Mouse (Mus musculus): Measurements from ENCODE around the gene Zscan22. TPM values are rescaled to one million over a fixed set of nuclear protein-coding genes. Genes with fewer than 3 reads are reported as not detected.
A peak's percentile ranks its signal among the peaks of the same experiment; 100 is the strongest.
"Not testable (repeated sequence)": the region's sequence is repeated elsewhere in the genome, so short reads cannot be mapped to it uniquely, and the experiment has no call there.

The Zscan22 gene
- polyA plus RNA-seq, 1 experiment = 20.7 TPM

DNA sequence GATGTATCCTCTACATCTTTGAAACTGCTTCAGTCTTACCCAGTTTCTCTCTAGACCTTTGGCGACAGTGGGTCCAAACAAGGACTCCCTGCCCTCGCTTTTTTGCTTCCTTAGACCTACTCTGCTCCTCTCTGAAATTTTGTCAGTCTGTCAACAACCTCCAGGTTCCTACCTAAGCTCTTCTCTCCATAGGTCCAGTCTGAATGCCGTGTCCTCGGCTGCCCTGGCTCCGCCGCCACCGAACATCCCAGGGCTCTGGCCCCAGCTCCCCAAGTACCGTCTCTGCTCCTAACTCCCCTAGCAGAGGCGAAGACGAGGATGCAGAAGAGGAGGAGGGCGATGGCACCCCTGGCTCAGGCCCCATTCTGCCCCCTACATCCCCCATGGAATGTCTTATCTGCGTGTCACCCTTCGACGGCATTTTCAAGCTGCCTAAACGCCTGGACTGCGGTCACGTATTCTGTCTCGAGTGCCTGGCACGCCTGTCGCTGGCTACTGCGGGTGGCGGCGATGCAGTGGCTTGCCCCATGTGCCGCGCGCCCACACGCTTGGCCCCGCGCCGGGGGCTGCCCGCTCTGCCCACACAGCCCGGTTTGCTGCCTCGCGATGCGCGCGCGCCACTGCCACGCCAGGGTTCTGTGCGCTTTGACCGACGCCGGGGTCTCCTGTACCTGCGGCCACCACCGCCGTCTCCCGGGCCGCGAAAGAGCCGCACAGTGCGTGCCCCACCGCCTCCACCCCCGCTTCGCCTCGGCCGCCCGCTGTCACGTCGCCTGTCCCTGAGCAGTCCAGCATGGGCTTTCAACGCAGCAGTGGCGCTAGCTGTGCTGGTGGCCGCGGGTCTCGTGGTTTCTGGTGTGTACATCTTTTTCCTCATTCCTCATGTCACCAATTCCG, 30.3 kb downstream of the Zscan22 start:
- Histone ChIP-seq H3K27me3 (ENCODE audit: control insufficient read depth, insufficient read depth, low read length) (no peaks in the 10 kb centered on the region), H3K4me1 (ENCODE audit: control insufficient read depth, insufficient read depth, low read length) (peaks cover 15% of the 10 kb centered on the region), H3K36me3 (ENCODE audit: control insufficient read depth, insufficient read depth, low read length) (no peaks in the 10 kb centered on the region; the same call in 1 of the 2 replicates), H3K4me3 (ENCODE audit: control insufficient read depth, low read depth, low read length) (peak overlapping the region; percentile 33), H3K27ac (ENCODE audit: control insufficient read depth, insufficient read depth, low read depth, low read length) (no peak overlapping the region)
- TF ChIP-seq CTCF (IDR thresholded peaks at IDR 0.05; ENCODE audit: control insufficient read depth, insufficient read depth, insufficient replicate concordance, low read depth, low read length) = no peak
- no peak for TF ChIP-seq POLR2A (IDR thresholded peaks at IDR 0.05; ENCODE audit: control insufficient read depth, low read depth, low read length)

DNA sequence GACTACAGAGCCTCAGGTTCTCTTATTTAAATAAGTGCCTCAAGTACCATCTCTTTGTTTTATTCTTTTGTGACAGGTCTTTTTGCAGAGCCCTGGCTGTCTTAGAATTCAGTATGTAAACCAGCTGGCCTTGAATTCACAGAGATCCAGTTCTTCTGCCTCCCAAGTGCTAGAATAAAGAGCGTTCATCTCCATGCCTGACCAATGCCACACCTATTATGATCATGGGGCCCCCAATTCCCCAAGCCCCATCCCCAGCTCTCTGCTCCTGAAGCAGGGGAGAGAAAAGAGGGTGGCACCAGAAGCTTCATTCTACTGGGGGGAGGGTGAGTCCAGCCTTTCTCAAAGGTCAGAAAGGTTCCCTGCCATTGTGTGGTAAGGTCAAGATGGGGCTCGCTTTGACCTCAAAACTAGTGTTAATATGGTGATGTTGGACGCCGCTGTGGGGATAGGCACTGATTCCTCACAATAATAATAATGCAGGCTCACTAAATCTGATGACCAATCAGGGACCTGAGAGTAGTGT, 36.1 kb downstream of the Zscan22 start:
- H3K27ac ChIP-seq (ENCODE audit: control insufficient read depth, insufficient read depth, low read depth, low read length) = no peak overlapping the region
- H3K4me1 ChIP-seq (ENCODE audit: control insufficient read depth, insufficient read depth, low read length) = peaks cover 2% of the 10 kb centered on the region
- H3K27me3 ChIP-seq (ENCODE audit: control insufficient read depth, insufficient read depth, low read length) = no peaks in the 10 kb centered on the region
- no peak for TF ChIP-seq POLR2A (IDR thresholded peaks at IDR 0.05; ENCODE audit: control insufficient read depth, low read depth, low read length)
- no peak for TF ChIP-seq CTCF (IDR thresholded peaks at IDR 0.05; ENCODE audit: control insufficient read depth, insufficient read depth, insufficient replicate concordance, low read depth, low read length)
- H3K36me3 ChIP-seq (ENCODE audit: control insufficient read depth, insufficient read depth, low read length) = no peaks in the 10 kb centered on the region
- no peak overlapping the region for H3K4me3 ChIP-seq (ENCODE audit: control insufficient read depth, low read depth, low read length)

DNA sequence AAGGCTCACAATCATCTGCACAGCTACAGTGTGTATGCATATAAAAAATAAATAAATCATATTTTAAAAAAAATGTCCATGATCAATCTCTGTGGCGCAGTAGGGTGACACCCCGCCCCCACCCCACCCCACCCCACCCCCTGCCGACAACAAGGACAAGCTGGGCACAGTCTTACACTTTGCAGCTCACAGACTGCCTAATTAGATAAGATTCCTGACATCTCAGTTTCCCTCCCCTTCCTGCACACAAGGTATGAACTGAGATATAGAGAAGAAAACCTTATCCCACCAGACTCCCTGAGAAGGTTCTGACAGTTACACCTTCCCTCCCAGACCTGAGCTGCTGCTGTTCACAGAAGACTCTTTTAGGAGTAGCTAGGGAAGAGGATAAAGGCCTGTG, 37.2 kb downstream of the Zscan22 start:
- H3K4me3 ChIP-seq (ENCODE audit: control insufficient read depth, low read depth, low read length) = no peak overlapping the region
- H3K4me1 ChIP-seq (ENCODE audit: control insufficient read depth, insufficient read depth, low read length) = no peaks in the 10 kb centered on the region
- H3K27ac ChIP-seq (ENCODE audit: control insufficient read depth, insufficient read depth, low read depth, low read length) = no peak overlapping the region
- H3K36me3 ChIP-seq (ENCODE audit: control insufficient read depth, insufficient read depth, low read length) = no peaks in the 10 kb centered on the region
- no peaks in the 10 kb centered on the region for H3K27me3 ChIP-seq (ENCODE audit: control insufficient read depth, insufficient read depth, low read length)
- no peak for TF ChIP-seq CTCF (IDR thresholded peaks at IDR 0.05; ENCODE audit: control insufficient read depth, insufficient read depth, insufficient replicate concordance, low read depth, low read length)

DNA sequence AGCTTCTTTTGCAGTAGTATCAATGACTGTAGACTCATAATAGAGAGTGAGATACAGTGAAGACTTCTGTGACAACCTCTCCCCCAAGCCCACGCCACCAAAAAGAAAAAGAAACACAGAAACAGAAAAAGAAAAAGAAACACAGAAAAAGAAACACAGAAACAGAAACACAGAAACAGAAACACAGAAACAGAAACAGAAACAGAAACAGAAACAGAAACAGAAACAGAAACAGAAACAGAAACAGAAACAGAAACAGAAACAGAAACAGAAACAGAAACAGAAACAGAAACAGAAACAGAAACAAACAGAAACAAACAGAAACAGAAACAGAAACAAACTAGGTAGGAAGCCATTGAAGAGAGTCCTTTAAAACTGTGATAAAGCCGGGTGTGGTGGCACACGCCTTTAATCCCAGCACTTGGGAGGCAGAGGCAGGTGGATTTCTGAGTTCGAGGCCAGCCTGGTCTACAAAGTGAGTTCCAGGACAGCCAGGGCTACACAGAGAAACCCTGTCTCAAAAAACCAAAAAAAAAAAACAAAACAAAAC, 39.7 kb downstream of the Zscan22 start:
- H3K36me3 ChIP-seq (ENCODE audit: control insufficient read depth, insufficient read depth, low read length); H3K27ac ChIP-seq (ENCODE audit: control insufficient read depth, insufficient read depth, low read depth, low read length); H3K27me3 ChIP-seq (ENCODE audit: control insufficient read depth, insufficient read depth, low read length); H3K4me1 ChIP-seq (ENCODE audit: control insufficient read depth, insufficient read depth, low read length); H3K4me3 ChIP-seq (ENCODE audit: control insufficient read depth, low read depth, low read length): not testable (repeated sequence)

DNA sequence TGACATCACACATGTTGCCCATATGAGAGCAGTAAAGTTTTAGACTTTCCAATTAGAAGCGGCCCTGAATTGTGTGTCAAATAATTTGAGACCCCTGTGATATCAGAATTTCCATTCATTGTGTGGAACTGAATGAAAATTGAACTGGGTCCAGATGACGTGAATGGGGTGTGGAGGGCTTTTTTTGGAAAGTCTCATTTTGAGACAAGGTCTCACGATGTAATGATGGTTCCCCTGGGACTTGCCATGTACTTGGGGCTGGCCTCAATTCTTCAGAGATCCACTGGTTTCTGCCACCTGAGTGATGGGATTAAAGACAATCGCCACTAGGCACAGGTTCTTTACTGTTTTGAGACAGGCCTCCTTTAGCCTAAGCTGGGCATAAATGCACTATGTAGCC, 43.0 kb downstream of the Zscan22 start:
- H3K27ac ChIP-seq (ENCODE audit: control insufficient read depth, insufficient read depth, low read depth, low read length) = no peak overlapping the region
- TF ChIP-seq CTCF (IDR thresholded peaks at IDR 0.05; ENCODE audit: control insufficient read depth, insufficient read depth, insufficient replicate concordance, low read depth, low read length) (no peak), POLR2A (IDR thresholded peaks at IDR 0.05; ENCODE audit: control insufficient read depth, low read depth, low read length) (no peak)
- H3K36me3 ChIP-seq (ENCODE audit: control insufficient read depth, insufficient read depth, low read length) = no peaks in the 10 kb centered on the region
- H3K4me3 ChIP-seq (ENCODE audit: control insufficient read depth, low read depth, low read length) = no peak overlapping the region
- no peaks in the 10 kb centered on the region for H3K27me3 ChIP-seq (ENCODE audit: control insufficient read depth, insufficient read depth, low read length)
- H3K4me1 ChIP-seq (ENCODE audit: control insufficient read depth, insufficient read depth, low read length) = no peaks in the 10 kb centered on the region

DNA sequence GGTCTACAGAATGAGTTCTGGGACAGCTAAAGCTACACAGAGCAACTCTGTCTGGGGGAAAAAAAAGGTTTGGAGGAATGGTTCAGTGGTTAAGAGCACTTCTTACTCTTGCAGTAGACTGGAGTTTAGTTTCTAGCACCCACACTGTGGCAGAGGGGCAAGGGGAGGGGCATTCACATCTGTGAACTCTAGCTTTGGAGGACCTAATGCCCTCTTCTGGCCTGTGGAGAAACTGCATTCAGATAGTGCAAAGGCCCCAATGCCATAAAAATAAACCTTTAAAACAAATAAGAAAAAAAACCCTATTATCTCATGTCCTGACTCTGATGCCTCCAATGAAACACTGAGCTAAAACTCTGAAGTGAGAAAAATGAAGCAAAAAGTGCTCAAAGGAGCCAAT, 45.9 kb downstream of the Zscan22 start:
- Histone ChIP-seq H3K4me1 (ENCODE audit: control insufficient read depth, insufficient read depth, low read length) (no peaks in the 10 kb centered on the region), H3K27ac (ENCODE audit: control insufficient read depth, insufficient read depth, low read depth, low read length) (no peak overlapping the region), H3K4me3 (ENCODE audit: control insufficient read depth, low read depth, low read length) (no peak overlapping the region), H3K27me3 (ENCODE audit: control insufficient read depth, insufficient read depth, low read length) (no peaks in the 10 kb centered on the region), H3K36me3 (ENCODE audit: control insufficient read depth, insufficient read depth, low read length) (no peaks in the 10 kb centered on the region)
- no peak for TF ChIP-seq CTCF (IDR thresholded peaks at IDR 0.05; ENCODE audit: control insufficient read depth, insufficient read depth, insufficient replicate concordance, low read depth, low read length)
- no peak for TF ChIP-seq POLR2A (IDR thresholded peaks at IDR 0.05; ENCODE audit: control insufficient read depth, low read depth, low read length)

DNA sequence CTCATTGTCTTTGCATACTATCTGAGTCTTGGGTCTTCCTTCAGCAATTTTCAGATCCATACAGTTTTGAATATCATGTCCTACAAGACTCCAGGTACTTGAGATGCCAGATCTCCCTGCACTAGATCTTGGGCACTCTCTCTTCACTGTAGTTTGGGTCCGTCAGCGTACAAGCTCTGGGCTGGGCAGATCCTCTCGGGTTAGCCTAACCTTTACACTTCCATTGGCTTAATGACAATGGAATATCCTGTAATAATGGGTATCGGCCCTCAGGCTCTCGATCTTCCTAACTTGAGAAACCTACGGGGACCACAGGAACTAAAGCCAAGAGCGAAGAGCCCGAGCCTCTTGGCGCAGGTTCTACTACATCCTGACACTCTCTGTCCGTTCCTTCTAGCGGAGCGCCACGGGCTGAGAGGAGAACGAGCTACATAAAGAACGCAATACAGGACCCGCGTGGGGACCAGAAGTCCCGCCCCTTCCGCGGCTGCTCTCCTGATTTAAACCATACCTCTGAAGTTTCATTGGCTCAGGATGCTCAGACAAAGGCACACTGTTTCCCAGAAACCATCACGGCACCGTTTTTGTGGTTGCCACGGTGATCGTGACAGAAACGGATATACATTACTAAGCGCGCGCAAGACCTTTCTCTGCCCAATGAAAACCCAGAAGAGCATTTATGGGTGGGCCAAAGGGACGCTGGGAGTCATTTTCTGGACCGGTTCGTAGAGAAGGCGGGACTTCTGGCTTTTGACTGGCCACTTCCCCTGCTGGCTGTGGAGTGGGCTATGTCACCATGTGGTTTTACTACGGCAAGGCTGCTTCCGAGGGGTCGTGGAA, 51.6 kb downstream of the Zscan22 start:
- TF ChIP-seq POLR2A (IDR thresholded peaks at IDR 0.05; ENCODE audit: control insufficient read depth, low read depth, low read length) (peak; percentile 50), CTCF (IDR thresholded peaks at IDR 0.05; ENCODE audit: control insufficient read depth, insufficient read depth, insufficient replicate concordance, low read depth, low read length) (no peak)
- H3K27me3 ChIP-seq (ENCODE audit: control insufficient read depth, insufficient read depth, low read length) = no peaks in the 10 kb centered on the region
- H3K4me3 ChIP-seq (ENCODE audit: control insufficient read depth, low read depth, low read length) = peak overlapping the region; percentile 87
- H3K36me3 ChIP-seq (ENCODE audit: control insufficient read depth, insufficient read depth, low read length) = no peaks in the 10 kb centered on the region
- peak overlapping the region; percentile 85 for H3K27ac ChIP-seq (ENCODE audit: control insufficient read depth, insufficient read depth, low read depth, low read length)
- H3K4me1 ChIP-seq (ENCODE audit: control insufficient read depth, insufficient read depth, low read length) = peaks cover 2% of the 10 kb centered on the region
